Mouse (Mus musculus): ENCODE results near the gene Cnr2.

The Cnr2 gene

GRCm38 (mm10) chr4:135895071-135895571, at the start of gene Cnr2:
Gene Cnr2 (plus strand): TSS chr4:135895394.
- no peak for DNase-seq (ENCODE audit: low spot score in 2 of 2)

GRCm38 (mm10) chr4:135847581-135847980, 47.6 kb upstream of the Cnr2 start:
- DNase-seq (ENCODE audit: low spot score in 2 of 2): no peak

- peak; percentile 83 to 92 for DNase-seq (ENCODE audit: low spot score in 2 of 2)
These were observed 44.6 kb upstream of the Cnr2 start for GRCm38 (mm10) chr4:135850411-135851095.

- no peak for DNase-seq (ENCODE audit: low spot score in 2 of 2)
These were observed 43.3 kb upstream of the Cnr2 start for GRCm38 (mm10) chr4:135851942-135852341.

GRCm38 (mm10) chr4:135853987-135854546, 41.1 kb upstream of the Cnr2 start:
- DNase-seq (ENCODE audit: low spot score in 2 of 2): no peak

GRCm38 (mm10) chr4:135854630-135855029, 40.6 kb upstream of the Cnr2 start:
- DNase-seq (ENCODE audit: low spot score in 2 of 2): no peak

- DNase-seq (ENCODE audit: low spot score in 2 of 2): no peak
These were observed 40.1 kb upstream of the Cnr2 start for GRCm38 (mm10) chr4:135855080-135855479.

GRCm38 (mm10) chr4:135855536-135856222, 39.5 kb upstream of the Cnr2 start, which contains the start of gene Srsf10:
Gene Srsf10 (plus strand): TSS chr4:135855747.
- peak; percentile 97 to 98 for DNase-seq (ENCODE audit: low spot score in 2 of 2)

- peak; percentile 78 to 79 for DNase-seq (ENCODE audit: low spot score in 2 of 2)
These were observed 38.7 kb upstream of the Cnr2 start for GRCm38 (mm10) chr4:135856223-135857091.

- no peak for DNase-seq (ENCODE audit: low spot score in 2 of 2)
These were observed 37.5 kb upstream of the Cnr2 start for GRCm38 (mm10) chr4:135857597-135858186.

- DNase-seq (ENCODE audit: low spot score in 2 of 2): peak in 1 of 2 experiments; percentile 18
These were observed 26.2 kb upstream of the Cnr2 start for GRCm38 (mm10) chr4:135868996-135869395.

GRCm38 (mm10) chr4:135870227-135871023, 24.8 kb upstream of the Cnr2 start:
- no peak for DNase-seq (ENCODE audit: low spot score in 2 of 2)

- no peak for DNase-seq (ENCODE audit: low spot score in 2 of 2)
These were observed 23.2 kb upstream of the Cnr2 start for GRCm38 (mm10) chr4:135872015-135872414.

- DNase-seq (ENCODE audit: low spot score in 2 of 2): no peak
These were observed 22.4 kb upstream of the Cnr2 start for GRCm38 (mm10) chr4:135872589-135873391.

- DNase-seq (ENCODE audit: low spot score in 2 of 2): peak; percentile 96
These were observed 21.5 kb upstream of the Cnr2 start, which contains the start of gene Pnrc2 for GRCm38 (mm10) chr4:135873526-135874202. Gene Pnrc2 (minus strand): TSS chr4:135873850.

GRCm38 (mm10) chr4:135874564-135875535, 20.3 kb upstream of the Cnr2 start:
- peak in 1 of 2 experiments; percentile 28 for DNase-seq (ENCODE audit: low spot score in 2 of 2)

GRCm38 (mm10) chr4:135875546-135875945, 19.6 kb upstream of the Cnr2 start:
- DNase-seq (ENCODE audit: low spot score in 2 of 2): peak in 1 of 2 experiments; percentile 45

Measured in right cerebral cortex, postnatal 10 days (tissue).